Comparison of ENCODE assay signal across 22 mouse cellular contexts in genomic region chr1:107638459-107638858, GRCm38 (mm10). TPM values are rescaled to one million over a fixed set of nuclear protein-coding genes. Genes with fewer than 3 reads are reported as not detected.
DNase-seq lines count a peak whose midpoint lies in the region; ATAC-seq and TF ChIP-seq lines count a peak whose summit lies in the region.
"Had no signal": no experiment of that assay in that cellular context is flagged by ENCODE, and none has a peak within 500 bp of the region (broad histone marks: within the 10 kb centered on the region; RNA-seq: fewer than 3 reads in every experiment).

No protein-coding gene starts in this region.

- no peaks in the 10 kb centered on the region for H3K4me1 ChIP-seq in kidney, embryonic 15.5 days
- no peaks in the 10 kb centered on the region for H3K4me1 ChIP-seq in midbrain, embryonic 11.5 days (ENCODE audit: control insufficient read depth, insufficient read depth, low read length)
- no peaks in the 10 kb centered on the region for H3K4me1 ChIP-seq in midbrain, embryonic 10.5 days
- H3K4me1 ChIP-seq in forebrain, postnatal 0 days (ENCODE audit: insufficient read depth): no peaks in the 10 kb centered on the region

- DNase-seq in kidney, adult 11 months: no peak
- peak; percentile 41 for DNase-seq in midbrain, embryonic 11.5 days (ENCODE audit: low spot score, missing footprints)
- no peak for DNase-seq in midbrain, embryonic 10.5 days (ENCODE audit: low spot score)
- DNase-seq in Patski (ENCODE audit: low read depth, low spot score): no peak
- no peak for DNase-seq in forebrain, postnatal 0 days
- DNase-seq: adrenal gland, adult 2 months; adrenal gland, adult 8-10 months; adrenal gland, postnatal 10 days; adrenal gland, postnatal 14 days; adrenal gland, postnatal 25 days; adrenal gland, postnatal 36 days; B cell, adult 2 months; cerebellum, adult 11 months; cerebellum, adult 11-12 months; cerebellum, adult 18-20 months; cerebellum, adult 2 months had no signal

- no peaks in the 10 kb centered on the region for H3K27me3 ChIP-seq in kidney, embryonic 15.5 days
- no peaks in the 10 kb centered on the region for H3K27me3 ChIP-seq in midbrain, embryonic 11.5 days (ENCODE audit: control insufficient read depth, insufficient read depth, low read length)
- H3K27me3 ChIP-seq in midbrain, embryonic 10.5 days (ENCODE audit: low read depth, poor library complexity, severe bottlenecking): no peaks in the 10 kb centered on the region
- H3K27me3 ChIP-seq in Patski: no peaks in the 10 kb centered on the region
- H3K27me3 ChIP-seq in forebrain, postnatal 0 days (ENCODE audit: insufficient read depth, low read length): no peaks in the 10 kb centered on the region
- H3K27me3 ChIP-seq: CH12.LX had no signal

- no peak overlapping the region for H3K27ac ChIP-seq in kidney, embryonic 15.5 days
- H3K27ac ChIP-seq in midbrain, embryonic 11.5 days (ENCODE audit: low read depth, low read length): no peak overlapping the region
- no peak overlapping the region for H3K27ac ChIP-seq in midbrain, embryonic 10.5 days (replicated peaks)
- H3K27ac ChIP-seq in forebrain, postnatal 0 days (ENCODE audit: low read depth, low read length): no peak overlapping the region

- no peak overlapping the region for H3K4me3 ChIP-seq in kidney, embryonic 15.5 days (replicated peaks)
- H3K4me3 ChIP-seq in midbrain, embryonic 11.5 days (ENCODE audit: low read depth, low read length): no peak overlapping the region
- H3K4me3 ChIP-seq in midbrain, embryonic 10.5 days: no peak overlapping the region
- no peak overlapping the region for H3K4me3 ChIP-seq in forebrain, postnatal 0 days (ENCODE audit: low read depth, low read length)

- in situ Hi-C loops in Patski (cut with MboI; ENCODE audit: low pct_unique_long_range_greater_than_20kb): loop anchor here (5.0 kb wide), 1 partner anchor 1189 kb away; no protein-coding TSS in a partner anchor

- no peak overlapping the region for H3K9ac ChIP-seq in kidney, embryonic 15.5 days
- no peak overlapping the region for H3K9ac ChIP-seq in midbrain, embryonic 11.5 days (ENCODE audit: low read length)
- no peak overlapping the region for H3K9ac ChIP-seq in forebrain, postnatal 0 days

- H3K9me3 ChIP-seq in kidney, embryonic 15.5 days (replicated peaks): no peaks in the 10 kb centered on the region
- no peaks in the 10 kb centered on the region for H3K9me3 ChIP-seq in midbrain, embryonic 11.5 days (ENCODE audit: control insufficient read depth, low read length)
- no peaks in the 10 kb centered on the region for H3K9me3 ChIP-seq in midbrain, embryonic 10.5 days (replicated peaks)
- no peaks in the 10 kb centered on the region for H3K9me3 ChIP-seq in forebrain, postnatal 0 days (ENCODE audit: low read length)

- POLR2A ChIA-PET in Patski (lab: Charles Lee): no interaction called here

- TF ChIP-seq CTCF in Patski (IDR thresholded peaks at IDR 0.05): no peak
- no peak for TF ChIP-seq CTCF in forebrain, postnatal 0 days (IDR thresholded peaks at IDR 0.05; ENCODE audit: low read depth)

- H3K4me2 ChIP-seq in kidney, embryonic 15.5 days: no peak overlapping the region
- no peak overlapping the region for H3K4me2 ChIP-seq in midbrain, embryonic 11.5 days
- H3K4me2 ChIP-seq in forebrain, postnatal 0 days (ENCODE audit: low read depth): no peak overlapping the region

- 76% methylated on average over 3 of the region's 3 CpGs for WGBS in kidney, embryonic 15.5 days
- WGBS in midbrain, embryonic 11.5 days: 78% methylated on average over 3 of the region's 3 CpGs
- WGBS in midbrain, embryonic 10.5 days: 89% methylated on average over 3 of the region's 3 CpGs
- whole genome bisulfite sequencing in forebrain, postnatal 0 days: 95% methylated on average over 3 of the region's 3 CpGs

- H3K36me3 ChIP-seq in kidney, embryonic 15.5 days: no peaks in the 10 kb centered on the region
- no peaks in the 10 kb centered on the region for H3K36me3 ChIP-seq in midbrain, embryonic 11.5 days (ENCODE audit: control insufficient read depth, insufficient read depth, low read length)
- H3K36me3 ChIP-seq in midbrain, embryonic 10.5 days: no peaks in the 10 kb centered on the region
- H3K36me3 ChIP-seq in forebrain, postnatal 0 days (ENCODE audit: insufficient read depth): no peaks in the 10 kb centered on the region
- H3K36me3 ChIP-seq: G1E had no signal

- peak; percentile 66; the same call in 1 of the 2 replicates for ATAC-seq in kidney, embryonic 15.5 days (replicated peaks; ENCODE audit: low FRiP score)
- ATAC-seq in midbrain, embryonic 11.5 days (ENCODE audit: low FRiP score): no peak
- ATAC-seq in Patski: peak; percentile 92
- ATAC-seq in forebrain, postnatal 0 days: no peak
- ATAC-seq: activated CD4-positive, CD25-positive, alpha-beta regulatory T cell, adult 4 months; CD4-positive, CD25-positive, alpha-beta regulatory T cell, adult 4 months had no signal

- CTCF ChIA-PET in Patski (lab: Charles Lee): interaction anchor here (1.7 kb wide), 1 partner anchor 208 kb away, joined by 3 read pairs; no protein-coding TSS in a partner anchor

RNA-seq across cellular contexts. Expression of gene Serpinb8, which starts 48.7 kb away (rescaled TPM):
- polyA plus RNA-seq in kidney, embryonic 15.5 days (2015; fragmentation: Nextera tagmentation; extraction: Ambion mirVana): 0.64 and 0.73 TPM in 2 replicates
- polyA plus RNA-seq in midbrain, embryonic 11.5 days (2014; fragmentation: Nextera tagmentation; extraction: Ambion mirVana): 0.18 and 0.49 TPM in 2 replicates
- polyA plus RNA-seq in midbrain, embryonic 10.5 days (2016; fragmentation: Nextera tagmentation; extraction: Ambion mirVana): 0.48 TPM in 2 replicates
- 37.6 TPM for polyA plus RNA-seq in Patski (2021)
- total RNA-seq in forebrain, postnatal 0 days (2014; rRNA removed): 0.05 and 0.31 TPM in 2 replicates
- polyA plus RNA-seq in forebrain, postnatal 0 days (2015; fragmentation: Nextera tagmentation; extraction: Ambion mirVana): 0.50 and 0.69 TPM in 2 replicates
- total RNA-seq: MEL had no signal
- polyA plus RNA-seq: activated CD4-positive, CD25-positive, alpha-beta regulatory T cell, adult 4 months; CD4-positive, CD25-positive, alpha-beta regulatory T cell, adult 4 months had no signal

Comparison
In these comparisons a context has a peak if more than half of its experiments do, and no peak if none do; other contexts are left out.
1. ATAC-seq: peak in kidney, embryonic 15.5 days (single experiment) and Patski (single experiment); none in midbrain, embryonic 11.5 days (single experiment) and forebrain, postnatal 0 days (single experiment).
2. RNA of gene Serpinb8, which starts 48.7 kb away (polyA plus RNA-seq): 37.6 TPM in Patski (single experiment); 0.64 to 0.73 TPM in kidney, embryonic 15.5 days, 0.50 to 0.69 TPM in forebrain, postnatal 0 days, 0.18 to 0.49 TPM in midbrain, embryonic 11.5 days and 0.48 TPM in midbrain, embryonic 10.5 days; every median in the first group is over 10 times any median in the second.